Mouse (Mus musculus) thymus, postnatal 4 days (tissue): ENCODE results near the gene Rptor.
"Not testable (repeated sequence)": the region's sequence is repeated elsewhere in the genome, so short reads cannot be mapped to it uniquely, and the experiment has no call there.

Source experiments
- DNase-seq: peaks from one replicate; pipeline ENCODE4 v3.0.0; 2021

Gene Rptor

GRCm38 (mm10) chr11:119657534-119657933, 54.8 kb downstream of the Rptor start:
- no peak for DNase-seq

GRCm38 (mm10) chr11:119659296-119659695, 56.6 kb downstream of the Rptor start:
- no peak for DNase-seq

- not testable (repeated sequence) for DNase-seq
Observed at GRCm38 (mm10) chr11:119661479-119661878, 58.8 kb downstream of the Rptor start.

GRCm38 (mm10) chr11:119663876-119664275, 61.2 kb downstream of the Rptor start:
- DNase-seq, result no peak

GRCm38 (mm10) chr11:119664678-119665307, 62.1 kb downstream of the Rptor start:
- no peak for DNase-seq

GRCm38 (mm10) chr11:119665308-119665702, 62.6 kb downstream of the Rptor start:
- no peak for DNase-seq

GRCm38 (mm10) chr11:119666567-119667108, 63.9 kb downstream of the Rptor start:
- DNase-seq, result no peak

- peak; percentile 72 for DNase-seq
Observed at GRCm38 (mm10) chr11:119670690-119671666, 68.3 kb downstream of the Rptor start.

GRCm38 (mm10) chr11:119672041-119672440, 69.3 kb downstream of the Rptor start:
- no peak for DNase-seq

- no peak for DNase-seq
Observed at GRCm38 (mm10) chr11:119672775-119673174, 70.1 kb downstream of the Rptor start.

GRCm38 (mm10) chr11:119674835-119675234, 72.1 kb downstream of the Rptor start:
- no peak for DNase-seq

- no peak for DNase-seq
Observed at GRCm38 (mm10) chr11:119675546-119675945, 72.8 kb downstream of the Rptor start.

- no peak for DNase-seq
Observed at GRCm38 (mm10) chr11:119676751-119677411, 74.2 kb downstream of the Rptor start.

- no peak for DNase-seq
Observed at GRCm38 (mm10) chr11:119678427-119678826, 75.7 kb downstream of the Rptor start.

- peak; percentile 49 for DNase-seq
Observed at GRCm38 (mm10) chr11:119680735-119681134, 78.0 kb downstream of the Rptor start.

- DNase-seq, result peak; percentile 47
Observed at GRCm38 (mm10) chr11:119682285-119682684, 79.6 kb downstream of the Rptor start.

- no peak for DNase-seq
Observed at GRCm38 (mm10) chr11:119683796-119684195, 81.1 kb downstream of the Rptor start.

- no peak for DNase-seq
Observed at GRCm38 (mm10) chr11:119685477-119685876, 82.8 kb downstream of the Rptor start.

GRCm38 (mm10) chr11:119685910-119686659, 83.4 kb downstream of the Rptor start:
- DNase-seq, result no peak

- DNase-seq, result no peak
Observed at GRCm38 (mm10) chr11:119687316-119687715, 84.6 kb downstream of the Rptor start.

GRCm38 (mm10) chr11:119687966-119688365, 85.3 kb downstream of the Rptor start:
- no peak for DNase-seq

GRCm38 (mm10) chr11:119689936-119690335, 87.2 kb downstream of the Rptor start:
- DNase-seq, result no peak
